In genomic region chr4:124705661-124706269, GRCm38 (mm10) we compare ENCODE assay signal across 11 mouse cellular contexts. TPM values are rescaled to one million over a fixed set of nuclear protein-coding genes. Genes with fewer than 3 reads are reported as not detected.
A peak's percentile ranks its signal among the peaks of the same experiment; 100 is the strongest.
DNase-seq lines count a peak whose midpoint lies in the region; ATAC-seq and TF ChIP-seq lines count a peak whose summit lies in the region.
"Had no signal": no experiment of that assay in that cellular context is flagged by ENCODE, and none has a peak within 500 bp of the region (broad histone marks: within the 10 kb centered on the region; RNA-seq: fewer than 3 reads in every experiment).

No protein-coding gene starts in this region.

- no peaks in the 10 kb centered on the region for H3K27me3 ChIP-seq in kidney, adult 2 months (replicated peaks; ENCODE audit: control insufficient read depth, insufficient read depth, low read length)
- no peaks in the 10 kb centered on the region for H3K27me3 ChIP-seq in CH12.LX (replicated peaks)
- H3K27me3 ChIP-seq in limb, embryonic 12.5 days, result no peaks in the 10 kb centered on the region
- H3K27me3 ChIP-seq: Patski had no signal

- dilution Hi-C loops in CH12.LX (cut with MboI; ENCODE audit: extremely low pct_ligation_motif_present, extremely low pct_unique_long_range_greater_than_20kb, low sequenced_read_pairs), result no loop called here

- intact Hi-C loops in gastrocnemius, postnatal 14 days (cut with DNase I; ENCODE audit: low total_unique reads), result no loop called here

- ATAC-seq in limb, embryonic 12.5 days (ENCODE audit: insufficient number of reproducible peaks, insufficient read depth, low FRiP score, low TSS enrichment, low read depth), result no peak
- no peak for ATAC-seq in monocyte, adult 5-6 weeks (replicated peaks; ENCODE audit: insufficient number of reproducible peaks, low FRiP score, low TSS enrichment, poor library complexity, severe bottlenecking)
- ATAC-seq: Patski had no signal

- H3K36me3 ChIP-seq in kidney, adult 2 months (ENCODE audit: control insufficient read depth, insufficient read depth, low read length), result no peaks in the 10 kb centered on the region
- H3K36me3 ChIP-seq in CH12.LX (replicated peaks in 1 of 2; ENCODE audit: control insufficient read depth in 1 of 2, insufficient read depth in 1 of 2, low read length in 1 of 2), result peaks cover 17 to 21% of the 10 kb centered on the region in 2 experiments
- peaks cover 26% of the 10 kb centered on the region for H3K36me3 ChIP-seq in limb, embryonic 12.5 days
- H3K36me3 ChIP-seq: hindbrain, embryonic 15.5 days had no signal

- no peak overlapping the region for H3K9ac ChIP-seq in CH12.LX (ENCODE audit: insufficient read depth, low read depth)
- H3K9ac ChIP-seq in limb, embryonic 12.5 days (replicated peaks), result no peak overlapping the region
- H3K9ac ChIP-seq: hindbrain, embryonic 15.5 days had no signal

- DNase-seq in kidney, adult 2 months, result no peak
- no peak for DNase-seq in kidney, postnatal 36 days
- no peak for DNase-seq in CH12.LX (ENCODE audit: extremely low read depth)
- peak; percentile 35 for DNase-seq in R1 (ENCODE audit: low read depth, low spot score)
- DNase-seq in spleen, postnatal 4 days (ENCODE audit: low spot score in 2 of 2), result no peak
- DNase-seq in gastrocnemius, postnatal 14 days, result no peak
- DNase-seq: right cerebral cortex, postnatal 4 days had no signal

- no peak for TF ChIP-seq CTCF in kidney, adult 2 months (conservative IDR thresholded peaks at IDR 0.05; ENCODE audit: insufficient read depth, insufficient read length, low read depth, low read length)
- TF ChIP-seq CTCF in CH12.LX (conservative IDR thresholded peaks at IDR 0.05 in 1 of 2, IDR thresholded peaks at IDR 0.05 in 1 of 2; ENCODE audit: low read depth in 2 of 2, low read length in 2 of 2), result no peak

- TF ChIP-seq EP300 in CH12.LX (IDR thresholded peaks at IDR 0.05; ENCODE audit: low read length), result no peak

- peaks cover 18% of the 10 kb centered on the region; the same call in 1 of the 2 replicates for H3K4me1 ChIP-seq in kidney, adult 2 months (ENCODE audit: control insufficient read depth, insufficient read depth, low read length)
- peaks cover 41 to 72% of the 10 kb centered on the region in 2 experiments for H3K4me1 ChIP-seq in CH12.LX (ENCODE audit: control insufficient read depth in 1 of 2, insufficient read depth in 2 of 2)
- H3K4me1 ChIP-seq in limb, embryonic 12.5 days (replicated peaks), result peaks cover 90% of the 10 kb centered on the region

- in situ Hi-C loops in CH12.LX (cut with MboI; ENCODE audit: low pct_ligation_motif_present, low pct_unique_long_range_greater_than_20kb, low sequenced_read_pairs), result loop anchor here (10.0 kb wide), 1 partner anchor 359 kb away; the partner anchor contains the start of genes Dnali1 and Snip1

- TF ChIP-seq RAD21 in CH12.LX (IDR thresholded peaks at IDR 0.05; ENCODE audit: low read depth, low read length), result no peak

- no peaks in the 10 kb centered on the region for H3K9me3 ChIP-seq in CH12.LX (replicated peaks; ENCODE audit: low read length)
- H3K9me3 ChIP-seq in limb, embryonic 12.5 days, result no peaks in the 10 kb centered on the region
- H3K9me3 ChIP-seq: hindbrain, embryonic 15.5 days had no signal

- no peak for TF ChIP-seq POLR2A in kidney, adult 2 months (IDR thresholded peaks at IDR 0.05; ENCODE audit: low read depth, low read length)
- no peak for TF ChIP-seq POLR2A in CH12.LX (IDR thresholded peaks at IDR 0.05; ENCODE audit: low read depth, low read length)

- no peak overlapping the region for H3K4me2 ChIP-seq in CH12.LX (ENCODE audit: insufficient read depth, low read depth, poor library complexity, severe bottlenecking)
- H3K4me2 ChIP-seq in limb, embryonic 12.5 days, result no peak overlapping the region
- H3K4me2 ChIP-seq: hindbrain, embryonic 15.5 days had no signal

- 70% methylated on average over 23 of the region's 23 CpGs for WGBS in kidney, adult 2 months
- 88% methylated on average over 23 of the region's 23 CpGs for WGBS in limb, embryonic 12.5 days

- H3K27ac ChIP-seq in kidney, adult 2 months (ENCODE audit: insufficient read depth, low read depth, low read length), result peak overlapping the region; percentile 78
- 0 out of 2 replicates have a peak overlapping the region, but pooled peaks have one; percentile 14 for H3K27ac ChIP-seq in CH12.LX (ENCODE audit: insufficient read depth, low read depth)
- H3K27ac ChIP-seq in limb, embryonic 12.5 days, result peak overlapping the region; percentile 96

- H3K4me3 ChIP-seq in kidney, adult 2 months (ENCODE audit: insufficient read depth, low read depth, low read length), result no peak overlapping the region
- no peak overlapping the region for H3K4me3 ChIP-seq in CH12.LX (replicated peaks in 1 of 3; ENCODE audit: low read depth in 2 of 3, low read length in 2 of 3, poor library complexity in 1 of 3)
- H3K4me3 ChIP-seq in limb, embryonic 12.5 days (replicated peaks), result no peak overlapping the region
- H3K4me3 ChIP-seq: hindbrain, embryonic 15.5 days had no signal

- H3K79me2 ChIP-seq in CH12.LX (replicated peaks; ENCODE audit: control insufficient read depth, extremely low read depth, insufficient read depth, poor library complexity, severe bottlenecking), result peaks cover 19% of the 10 kb centered on the region

TF ChIP-seq in CH12.LX, 34 proteins besides CTCF, POLR2A, EP300 and RAD21:
- peak; percentile 80 for TF ChIP-seq MAFK (IDR thresholded peaks at IDR 0.05; ENCODE audit: insufficient replicate concordance, low read length)
- no peak for TF ChIP-seq NRF1 (IDR thresholded peaks at IDR 0.05; ENCODE audit: low read depth, low read length)

RNA-seq across cellular contexts. Expression of gene Fhl3, which starts 5.3 kb away (rescaled TPM):
- 8.5 and 10.8 TPM in 2 replicates for polyA plus RNA-seq in kidney, adult 2 months (2012; rRNA removed)
- 10.4 and 10.8 TPM in 2 replicates for total RNA-seq in CH12.LX (2012; rRNA removed)
- 3.6 and 4.1 TPM in 2 replicates for total RNA-seq in CH12.LX (2014; rRNA removed)
- 14.8 and 20.8 TPM in 2 replicates for polyA plus RNA-seq in CH12.LX (2012; ENCODE audit: insufficient read length, low read depth)
- 7.3 and 10.9 TPM in 2 replicates for polyA plus RNA-seq in limb, embryonic 12.5 days (2016; fragmentation: Nextera tagmentation; extraction: Ambion mirVana)
- 100 to 1,000 TPM in 1 of 2 experiments, 10 to 100 TPM in 1; 77.5 to 112 TPM for total RNA-seq in gastrocnemius, postnatal 14 days (2021)
- total RNA-seq in monocyte, adult 5-6 weeks (2017), result 0.76 to 5.1 TPM in 2 of 3 replicates, not detected in the other

RNA-seq across cellular contexts. Expression of gene Sf3a3, which starts 8.8 kb away (rescaled TPM):
- polyA plus RNA-seq in kidney, adult 2 months (2012; rRNA removed), result 11.1 and 14.5 TPM in 2 replicates
- total RNA-seq in CH12.LX (2012; rRNA removed) (100 and 129 TPM in 2 replicates), CH12.LX (2014; rRNA removed) (122 and 146 TPM in 2 replicates)
- 134 and 156 TPM in 2 replicates for polyA plus RNA-seq in CH12.LX (2012; ENCODE audit: insufficient read length, low read depth)
- 221 and 223 TPM in 2 replicates for polyA plus RNA-seq in limb, embryonic 12.5 days (2016; fragmentation: Nextera tagmentation; extraction: Ambion mirVana)
- 10 to 100 TPM; 14.7 to 17.4 TPM for total RNA-seq in gastrocnemius, postnatal 14 days (2021)
- total RNA-seq in monocyte, adult 5-6 weeks (2017), result 67.5 to 99.3 TPM (median 98.8 TPM) in 3 replicates

RNA-seq across cellular contexts. Expression of gene Utp11, which starts 12.4 kb away (rescaled TPM):
- polyA plus RNA-seq in kidney, adult 2 months (2012; rRNA removed), result 6.4 and 7.9 TPM in 2 replicates
- total RNA-seq in CH12.LX (2012; rRNA removed) (52.7 and 63.2 TPM in 2 replicates), CH12.LX (2014; rRNA removed) (78.1 and 84.4 TPM in 2 replicates)
- polyA plus RNA-seq in CH12.LX (2012; ENCODE audit: insufficient read length, low read depth), result 102 and 107 TPM in 2 replicates
- 82.6 and 86.4 TPM in 2 replicates for polyA plus RNA-seq in limb, embryonic 12.5 days (2016; fragmentation: Nextera tagmentation; extraction: Ambion mirVana)
- 10 to 100 TPM; 16.5 to 20.4 TPM for total RNA-seq in gastrocnemius, postnatal 14 days (2021)
- 28.4 to 46.7 TPM (median 36.0 TPM) in 3 replicates for total RNA-seq in monocyte, adult 5-6 weeks (2017)

RNA-seq across cellular contexts. Expression of gene Inpp5b, which starts 35.9 kb away (rescaled TPM):
- polyA plus RNA-seq in kidney, adult 2 months (2012; rRNA removed), result 61.0 and 64.2 TPM in 2 replicates
- total RNA-seq in CH12.LX (2012; rRNA removed), result 25.9 and 26.2 TPM in 2 replicates
- 30.2 and 34.0 TPM in 2 replicates for total RNA-seq in CH12.LX (2014; rRNA removed)
- 21.1 and 25.6 TPM in 2 replicates for polyA plus RNA-seq in CH12.LX (2012; ENCODE audit: insufficient read length, low read depth)
- polyA plus RNA-seq in limb, embryonic 12.5 days (2016; fragmentation: Nextera tagmentation; extraction: Ambion mirVana), result 23.8 and 25.0 TPM in 2 replicates
- total RNA-seq in gastrocnemius, postnatal 14 days (2021), result 1 to 10 TPM; 8.7 to 9.4 TPM
- 30.2 to 90.4 TPM (median 33.8 TPM) in 3 replicates for total RNA-seq in monocyte, adult 5-6 weeks (2017)

RNA-seq across cellular contexts. Expression of gene Pou3f1, which starts 49.2 kb away (rescaled TPM):
- 0.02 and 0.04 TPM in 2 replicates for polyA plus RNA-seq in kidney, adult 2 months (2012; rRNA removed)
- total RNA-seq in CH12.LX (2012; rRNA removed) (not detected in 2 replicates), CH12.LX (2014; rRNA removed) (not detected in 2 replicates)
- not detected in 2 replicates for polyA plus RNA-seq in CH12.LX (2012; ENCODE audit: insufficient read length, low read depth)
- polyA plus RNA-seq in limb, embryonic 12.5 days (2016; fragmentation: Nextera tagmentation; extraction: Ambion mirVana), result 1.0 and 1.2 TPM in 2 replicates
- total RNA-seq in gastrocnemius, postnatal 14 days (2021), result 1 to 10 TPM; 1.3 to 2.2 TPM
- total RNA-seq in monocyte, adult 5-6 weeks (2017), result not detected in 3 replicates

Comparison
In these comparisons a context has a peak if more than half of its experiments do, and no peak if none do; other contexts are left out.
1. H3K27ac ChIP-seq: peak in every context shown above with its lines; median percentile 96 in limb, embryonic 12.5 days; 78 in kidney, adult 2 months; 14 in CH12.LX.
2. RNA of gene Fhl3, which starts 5.3 kb away (total RNA-seq): 77.5 to 112 TPM in gastrocnemius, postnatal 14 days; 3.6 to 10.8 TPM in CH12.LX and 0.76 to 5.1 TPM in monocyte, adult 5-6 weeks; every median in the first group is over 4 times any median in the second.